Mouse (Mus musculus) layer of hippocampus, postnatal 14 days (tissue): ENCODE data around the gene Agbl2. TPM values are rescaled to one million over a fixed set of nuclear protein-coding genes. Genes with fewer than 3 reads are reported as not detected.
"Not testable (repeated sequence)": the region's sequence is repeated elsewhere in the genome, so short reads cannot be mapped to it uniquely, and the experiment has no call there.

ENCODE experiments used
- DNase-seq, 2 experiments: peaks; one replicate each; pipeline ENCODE4 v3.0.0; 2021 to 2022; ENCODE audit warnings: low spot score in 2 of 2, mixed read lengths in 1 of 2
- total RNA-seq, 2 experiments: library from RNA; stranded (reverse); gene quantifications; 2 replicates each; pipeline ENCODE4 v1.2.3; 2021

Gene Agbl2
- total RNA-seq, 2 experiments from 2014 or later: 0.31 to 0.88 TPM

DNA sequence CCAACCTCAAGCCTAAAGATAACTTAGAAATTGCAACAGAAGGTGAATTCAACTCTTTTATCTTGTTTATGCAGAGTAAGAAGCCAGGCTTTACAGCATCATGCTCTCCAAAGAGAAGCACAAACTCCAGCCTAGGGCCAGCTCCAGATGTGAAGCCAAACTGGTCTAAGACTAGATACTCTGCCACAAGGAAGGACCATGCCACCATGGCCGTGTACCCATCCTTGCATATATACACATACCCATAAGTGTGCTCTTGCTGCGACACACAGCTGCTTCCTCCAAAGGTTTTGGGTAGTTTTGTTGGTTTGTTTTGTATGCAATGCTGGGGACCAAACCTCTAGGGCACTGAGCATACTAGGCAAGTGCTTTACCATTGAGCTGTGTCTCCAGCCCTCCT, 32.7 kb downstream of the Agbl2 start:
- DNase-seq: no peak

DNA sequence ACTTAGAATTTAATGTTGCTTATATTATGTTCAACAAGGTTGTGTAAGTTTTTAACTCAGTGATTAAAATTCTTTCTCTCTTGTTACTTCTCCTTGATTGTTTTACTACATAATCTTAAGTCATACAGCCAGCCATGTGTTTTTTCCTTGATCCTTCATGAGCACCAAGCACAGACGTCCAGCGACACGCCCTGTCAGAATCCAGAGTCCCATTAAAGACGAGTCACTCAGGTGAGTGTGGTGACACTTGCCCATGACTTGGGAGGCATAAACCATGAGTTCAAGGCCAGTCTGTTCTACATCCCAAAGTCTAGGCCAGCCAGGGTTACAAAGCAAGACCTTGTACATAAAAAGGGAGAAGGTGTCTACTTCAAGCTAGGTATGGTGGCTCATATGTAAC, 33.6 kb downstream of the Agbl2 start:
- DNase-seq: no peak

DNA sequence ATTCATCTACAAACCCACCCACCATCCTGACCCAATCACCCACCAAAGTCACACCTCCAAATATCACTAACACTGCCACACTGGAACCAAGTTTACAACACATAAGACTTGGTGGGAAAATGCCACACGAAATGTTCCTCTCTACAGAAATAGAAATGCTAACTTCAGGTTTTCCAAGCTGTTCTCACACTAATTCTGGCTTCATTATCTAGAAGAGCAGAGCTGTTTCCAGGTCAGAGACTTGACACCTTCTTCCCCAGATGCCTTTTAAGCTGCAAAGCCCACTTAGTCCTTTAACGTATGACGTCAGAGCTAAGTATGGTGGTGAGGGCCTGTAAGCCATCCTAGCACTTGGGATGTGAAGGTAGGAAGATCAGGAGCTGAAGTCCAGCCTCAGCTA, 36.2 kb downstream of the Agbl2 start:
- DNase-seq: no peak

DNA sequence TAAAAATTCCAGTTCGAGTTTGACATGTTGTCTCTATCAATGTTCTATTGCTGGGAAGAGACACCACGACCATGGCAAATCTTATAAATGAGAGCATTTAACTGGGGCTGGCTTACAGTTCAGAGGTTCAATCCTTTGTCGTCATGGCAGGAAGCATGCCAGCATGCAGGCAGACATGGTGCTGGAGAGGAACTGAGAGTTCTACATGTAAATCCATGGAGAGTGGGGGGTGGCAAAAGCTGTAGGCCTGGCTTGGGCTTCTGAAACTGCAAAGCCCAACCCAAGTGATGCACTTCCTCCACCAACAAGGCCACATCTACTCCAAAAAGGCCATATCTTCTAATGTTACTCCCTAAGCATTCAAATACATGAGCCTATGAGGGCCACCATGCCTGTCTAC, 38.4 kb downstream of the Agbl2 start:
- DNase-seq: no peak

DNA sequence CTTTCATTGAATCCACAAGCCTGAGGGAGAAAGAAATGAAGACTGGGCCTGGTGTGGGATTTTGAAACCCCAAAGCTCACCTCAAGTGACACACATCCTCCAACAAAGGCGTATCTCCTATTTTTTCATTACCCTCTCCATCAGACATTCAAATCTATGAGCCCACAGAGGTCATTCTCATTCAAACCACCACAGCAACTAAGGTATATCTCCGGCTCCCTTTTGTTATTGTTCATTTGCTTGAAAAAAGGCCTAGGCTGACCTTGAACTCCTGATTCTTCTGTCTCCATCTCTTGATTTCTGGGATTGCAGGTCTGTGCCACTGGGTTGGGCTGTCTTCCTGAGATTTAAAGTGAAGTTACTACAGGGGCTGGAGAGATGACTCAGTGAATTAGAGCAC, 40.5 kb downstream of the Agbl2 start:
- DNase-seq: no peak

DNA sequence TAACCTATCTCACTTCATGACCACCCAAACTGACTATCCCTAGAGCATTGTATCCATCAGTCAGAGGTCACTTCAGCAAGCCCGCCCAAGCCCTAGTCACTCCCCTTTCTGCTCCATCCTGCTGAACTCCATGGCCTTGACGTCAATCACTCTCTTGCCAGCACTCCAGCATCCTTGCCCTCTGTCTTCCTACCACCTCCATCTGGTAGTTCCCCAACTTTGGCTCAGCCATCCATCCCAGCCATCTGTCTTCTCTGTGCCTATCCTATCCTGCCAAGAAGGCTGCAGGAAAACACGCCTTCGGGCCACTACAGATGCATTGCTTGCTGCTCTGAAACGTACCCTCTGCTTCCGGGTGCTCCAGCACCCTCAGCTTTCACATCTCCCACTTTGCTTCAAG, 41.3 kb downstream of the Agbl2 start:
- peak; percentile 10 to 66 for DNase-seq

DNA sequence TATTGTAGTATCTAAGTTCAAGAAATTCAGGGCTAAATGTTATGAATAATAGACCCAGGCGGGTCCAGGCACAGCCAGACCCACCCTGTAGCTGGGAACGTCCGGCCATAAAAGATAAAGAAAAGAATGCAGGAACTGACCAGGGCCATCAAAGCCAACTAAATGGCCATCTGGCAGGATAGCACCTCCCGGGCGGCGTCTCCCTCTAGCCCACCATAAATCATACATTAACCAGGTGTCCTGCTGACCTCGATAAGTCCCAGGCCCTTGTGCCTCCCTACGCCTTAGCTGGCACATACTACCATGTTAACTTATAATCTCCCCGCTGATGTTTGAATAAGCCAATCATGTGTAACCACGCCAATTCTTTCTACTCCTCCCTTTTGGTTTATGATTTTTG, 42.0 kb downstream of the Agbl2 start:
- DNase-seq: not testable (repeated sequence)

DNA sequence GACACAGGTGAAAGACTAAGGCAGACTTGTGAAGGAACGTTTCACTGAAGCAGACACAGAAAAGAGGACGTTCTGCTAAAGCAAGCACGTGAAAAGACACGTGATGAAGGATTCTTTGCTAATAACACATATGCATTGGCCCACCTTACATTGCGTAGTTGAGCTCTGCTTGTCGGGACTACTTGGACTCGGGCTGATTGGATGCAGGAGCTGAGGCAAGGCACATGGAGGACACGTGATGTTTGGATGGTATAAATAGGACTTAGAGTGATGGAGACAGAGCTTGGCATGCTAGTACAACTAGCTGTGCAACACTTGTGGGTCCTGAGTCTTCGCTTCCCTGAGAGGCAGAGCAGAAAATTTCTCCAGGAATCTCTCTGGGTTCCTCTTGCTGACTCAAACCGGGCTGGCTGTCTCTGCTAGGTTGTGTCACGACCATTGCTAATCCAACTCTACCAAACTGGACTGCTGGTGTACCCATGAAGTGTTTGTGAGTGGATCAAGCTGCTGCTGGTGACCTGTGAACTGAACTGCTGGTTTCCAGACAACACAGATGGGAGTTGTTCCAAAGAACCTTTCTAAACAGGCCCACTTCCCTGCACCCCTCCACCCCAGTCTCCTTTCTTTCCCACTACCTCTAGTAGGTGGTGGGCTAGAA, 43.1 kb downstream of the Agbl2 start:
- DNase-seq: no peak

DNA sequence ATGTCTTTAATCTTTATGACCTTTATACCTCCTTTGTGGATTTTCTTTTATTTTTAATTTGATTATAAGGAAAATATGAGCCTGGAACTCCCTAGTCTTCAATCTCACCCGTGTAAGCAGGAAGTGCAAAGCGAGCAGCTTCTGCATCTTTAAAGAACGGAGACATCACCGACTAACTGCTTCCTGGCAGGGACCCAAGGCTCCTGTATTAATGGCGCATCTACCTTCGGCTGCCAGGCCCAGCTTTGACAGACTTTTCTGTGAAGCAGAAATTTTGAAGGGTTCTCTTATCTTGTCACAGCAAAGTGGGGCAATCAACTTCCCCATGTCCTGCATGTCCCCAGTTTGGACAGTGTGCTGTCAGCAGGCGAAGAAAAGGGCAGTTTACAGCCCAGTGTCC, 46.2 kb downstream of the Agbl2 start:
- no peak for DNase-seq

DNA sequence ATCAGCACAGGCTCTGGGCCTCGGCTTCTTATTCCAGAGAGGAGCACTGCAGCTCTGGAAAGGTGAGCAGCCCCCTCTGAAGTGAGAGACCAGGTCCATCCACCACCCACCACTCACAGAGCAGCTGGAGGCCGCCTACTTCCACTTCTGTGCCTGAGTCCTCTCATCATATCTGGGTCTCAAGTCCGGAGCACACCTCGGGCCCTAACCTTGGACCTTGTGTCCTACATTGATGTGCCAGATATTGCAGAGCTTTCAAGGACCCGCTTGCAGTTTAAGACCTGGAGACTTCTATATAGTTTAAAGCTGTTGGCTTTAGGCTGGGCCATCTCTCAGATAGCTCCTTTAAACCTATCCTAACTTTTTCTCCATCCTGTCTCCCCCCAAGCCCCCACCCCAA, 51.0 kb downstream of the Agbl2 start:
- DNase-seq: no peak

DNA sequence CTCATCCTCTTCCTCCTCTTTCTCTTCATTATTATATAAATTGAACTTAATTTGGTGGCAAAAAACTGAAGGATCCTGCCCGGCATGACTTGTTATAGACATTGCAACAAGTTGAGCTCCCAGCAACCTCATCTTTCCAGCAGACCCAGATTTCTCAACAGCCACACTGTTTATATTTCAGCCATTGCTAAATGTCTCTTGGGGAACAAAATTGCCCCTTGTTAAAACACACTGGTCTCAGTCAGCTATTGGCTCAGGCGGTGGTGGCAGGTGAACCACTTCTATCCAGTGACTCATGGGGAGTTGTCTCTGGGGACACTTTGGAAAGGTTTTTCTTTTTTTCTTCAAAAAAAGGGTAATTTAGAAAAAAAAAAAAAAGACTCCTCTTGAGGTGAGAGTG, 56.1 kb downstream of the Agbl2 start:
- DNase-seq: no peak

DNA sequence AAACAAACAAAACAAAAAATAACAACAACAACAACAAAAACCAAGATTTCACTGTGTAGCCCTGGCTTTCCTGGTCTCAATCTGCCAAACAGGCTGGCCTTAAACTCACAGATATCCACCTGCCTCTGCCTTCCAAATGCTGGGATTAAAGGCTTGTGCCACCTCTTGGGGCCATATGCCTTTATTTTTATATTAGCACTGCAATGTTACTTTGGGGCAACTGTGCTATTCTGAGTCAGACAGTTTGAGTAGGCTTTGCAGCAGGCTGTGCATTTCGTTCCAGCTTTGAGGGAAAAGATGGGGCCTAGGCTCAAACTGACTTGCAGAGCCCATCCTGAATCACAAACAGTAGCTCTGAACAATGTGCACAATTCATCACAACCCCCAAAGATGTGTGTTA, 61.1 kb downstream of the Agbl2 start:
- DNase-seq: peak; percentile 21 to 45

DNA sequence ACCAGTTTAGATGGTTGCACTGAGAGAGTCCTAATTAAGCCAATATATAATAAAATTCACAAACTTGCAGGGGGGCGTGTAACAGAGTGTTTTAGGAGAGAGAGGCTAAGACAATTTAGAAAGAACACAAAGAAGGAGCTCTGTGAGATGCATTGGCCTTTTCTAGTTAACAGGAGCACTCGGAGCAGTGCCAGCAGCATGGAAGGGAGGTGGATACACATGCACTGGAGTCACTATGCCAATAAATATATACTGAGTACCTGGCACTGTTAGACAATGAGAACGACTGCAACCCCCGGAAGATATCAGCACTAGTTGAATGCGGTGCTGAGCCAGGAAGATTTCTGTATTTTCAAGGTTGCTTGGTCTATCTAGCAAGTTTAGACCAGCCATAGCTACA, 61.7 kb downstream of the Agbl2 start:
- no peak for DNase-seq

DNA sequence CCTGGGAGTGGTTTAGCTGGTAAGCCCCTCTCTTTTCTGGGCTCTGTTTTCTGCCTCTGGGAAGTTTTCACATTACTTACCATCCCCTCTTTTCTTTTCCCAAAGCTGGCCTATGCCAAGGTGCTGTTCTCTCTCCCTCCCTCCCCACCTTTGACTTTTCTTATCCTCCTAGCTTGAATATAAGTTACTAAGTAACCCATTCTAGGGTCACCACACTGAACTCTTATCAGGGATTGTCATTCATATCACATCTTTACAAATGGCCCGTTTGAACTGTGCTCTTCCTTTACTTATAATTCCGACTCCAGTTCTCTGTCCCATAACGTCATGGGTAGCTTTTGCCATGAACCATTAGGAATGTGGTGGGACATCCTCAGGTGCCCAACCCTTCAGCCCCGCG, 62.7 kb downstream of the Agbl2 start:
- DNase-seq: no peak

DNA sequence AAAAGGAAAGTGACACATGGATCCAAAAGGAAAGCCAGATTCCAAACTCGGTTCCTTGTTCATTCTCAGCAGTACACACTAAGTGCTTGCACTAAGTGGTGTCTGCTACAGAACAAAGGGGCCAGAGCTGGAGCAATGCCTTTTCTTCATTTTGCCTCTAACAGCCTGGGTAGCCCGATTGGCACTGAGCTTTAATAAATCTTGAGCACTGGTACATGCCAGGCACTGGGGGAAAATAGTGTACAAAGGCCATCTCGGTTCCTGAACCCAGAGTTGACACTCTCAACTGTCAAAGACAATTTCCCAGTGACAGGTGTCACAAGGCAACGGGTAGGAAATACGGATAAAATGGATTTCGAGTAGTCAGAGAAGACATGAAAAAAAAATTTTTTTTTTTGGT, 63.6 kb downstream of the Agbl2 start:
- peak in 1 of 2 experiments; percentile 48 for DNase-seq

DNA sequence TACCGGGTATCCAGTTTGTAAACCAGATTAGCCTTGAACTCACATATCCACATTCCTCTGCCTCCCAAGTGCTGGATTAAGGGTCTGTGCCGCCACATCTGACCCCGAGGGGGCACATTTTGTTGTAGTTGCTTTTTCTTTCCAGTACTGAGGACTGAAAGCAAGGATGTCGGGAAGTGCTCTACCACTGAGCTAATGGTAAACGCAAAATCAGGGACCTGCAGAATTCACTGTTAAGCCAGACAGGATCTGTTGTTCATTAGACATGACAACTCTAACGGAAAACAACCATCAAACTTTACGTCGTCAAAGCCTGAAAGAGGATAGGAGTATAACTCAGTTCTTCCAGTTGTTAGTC, 64.0 kb downstream of the Agbl2 start:
- DNase-seq: no peak

DNA sequence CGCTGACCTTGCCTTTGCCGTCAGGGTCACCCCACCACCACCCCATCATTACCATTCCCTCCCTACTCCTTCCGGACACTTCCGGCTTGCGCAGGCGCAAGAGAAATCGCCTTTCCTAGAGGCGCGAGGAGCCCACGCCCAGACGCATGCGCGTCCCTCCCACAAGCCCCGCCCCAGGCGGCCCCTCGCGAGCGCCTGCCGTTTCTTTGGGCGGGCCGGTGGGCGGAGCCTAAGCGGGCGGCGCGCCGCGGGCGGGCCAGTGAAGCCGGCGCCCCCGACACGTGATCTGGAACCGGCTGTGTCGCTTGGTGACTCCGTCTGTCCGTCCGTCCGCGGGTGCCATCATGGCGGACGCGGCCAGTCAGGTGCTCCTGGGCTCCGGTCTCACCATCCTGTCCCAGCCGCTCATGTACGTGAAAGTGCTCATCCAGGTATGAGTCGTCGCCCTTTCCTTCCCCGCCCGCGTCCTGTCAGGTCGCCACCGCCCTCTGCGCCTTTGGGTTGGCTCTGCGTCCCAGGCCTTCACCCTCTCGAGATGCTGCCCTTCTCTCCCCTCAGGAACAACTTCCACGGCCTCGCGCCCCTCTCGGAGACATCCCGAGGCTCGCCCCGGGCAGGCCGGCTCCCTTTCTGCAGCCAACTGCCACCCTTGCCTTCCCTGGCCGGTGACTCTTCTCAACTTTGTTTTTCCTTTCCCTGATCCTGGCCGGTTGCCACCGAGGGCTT, 64.6 kb downstream of the Agbl2 start, which contains the start of gene Mtch2:
Mtch2 (plus strand) TSS at position 201 of the 726 bp plus-strand sequence.
- peak; percentile 98 for DNase-seq

DNA sequence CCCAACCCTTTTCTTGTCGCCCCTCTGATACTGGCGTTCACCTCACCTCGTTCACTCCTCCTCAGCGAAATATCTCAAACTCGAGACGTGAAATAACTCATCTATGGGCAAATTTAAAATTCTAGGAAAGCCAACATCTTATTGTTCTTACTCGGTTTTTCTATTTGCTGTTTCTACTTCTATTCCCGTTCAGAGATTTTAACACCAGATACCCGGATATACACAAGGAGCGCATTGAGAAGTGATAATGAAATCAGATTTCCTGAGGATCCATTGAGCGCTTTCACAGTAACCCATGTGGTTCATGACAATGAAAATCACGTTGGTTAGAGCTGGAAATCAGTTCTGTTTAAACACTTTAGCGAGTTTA, 65.1 kb downstream of the Agbl2 start:
- DNase-seq: no peak

DNA sequence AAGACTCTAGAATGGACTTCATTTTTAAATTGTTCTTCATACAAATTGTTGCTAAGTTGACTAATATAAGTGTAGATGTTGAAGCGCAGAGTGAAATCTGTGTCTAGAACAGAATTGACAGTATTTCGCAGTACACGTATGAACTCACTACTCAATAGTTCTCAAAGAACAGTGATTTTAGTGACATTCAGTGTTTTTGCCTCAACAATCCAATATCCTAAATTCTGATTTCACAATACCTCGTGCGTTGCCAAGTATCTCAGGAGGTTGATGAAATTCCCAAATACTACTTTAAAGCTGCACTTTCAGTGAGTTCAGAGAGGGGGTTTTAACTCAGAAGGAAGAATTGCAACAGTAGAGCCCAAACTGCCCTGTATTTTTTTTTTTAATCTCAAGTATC, 65.8 kb downstream of the Agbl2 start:
- DNase-seq: no peak

DNA sequence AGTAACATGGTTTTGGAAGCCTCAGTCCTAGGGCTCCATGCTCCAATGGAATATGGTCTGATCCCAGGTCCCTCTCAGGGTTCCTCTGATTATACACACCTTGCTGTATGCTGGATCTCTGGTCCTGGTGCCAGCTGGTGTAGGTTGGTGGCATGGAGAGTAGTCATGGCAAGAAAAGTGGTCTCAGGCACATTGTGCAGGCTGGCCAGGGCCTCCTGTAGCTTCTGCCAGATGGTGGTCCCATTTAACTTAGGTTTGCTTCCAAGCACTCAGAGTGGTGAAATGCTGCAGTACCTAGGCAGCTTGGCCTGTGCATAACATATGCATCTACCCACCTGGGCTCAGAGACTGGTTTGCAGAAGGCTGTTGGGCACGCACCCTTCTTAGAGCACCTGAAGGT, 67.9 kb downstream of the Agbl2 start:
- no peak for DNase-seq

DNA sequence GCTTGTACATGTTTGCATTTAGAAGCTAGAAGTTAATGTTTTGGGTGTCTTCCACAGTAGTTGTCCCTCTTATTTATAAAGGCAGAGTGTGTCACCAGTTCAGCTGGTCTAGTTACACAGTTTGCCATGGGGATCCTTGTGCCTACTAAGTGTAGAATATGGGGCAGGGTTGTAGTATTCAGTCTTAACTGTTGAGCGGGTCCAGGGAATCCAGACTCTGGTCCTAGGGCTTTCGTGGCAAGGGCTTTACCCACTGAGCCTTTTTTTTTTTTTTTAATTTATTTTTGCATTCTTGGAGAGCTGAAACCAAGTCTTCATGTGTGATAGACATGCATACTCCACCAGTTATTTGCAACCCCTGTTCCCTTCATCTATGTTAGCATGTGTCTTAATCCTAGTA, 79.0 kb downstream of the Agbl2 start:
- DNase-seq: no peak

DNA sequence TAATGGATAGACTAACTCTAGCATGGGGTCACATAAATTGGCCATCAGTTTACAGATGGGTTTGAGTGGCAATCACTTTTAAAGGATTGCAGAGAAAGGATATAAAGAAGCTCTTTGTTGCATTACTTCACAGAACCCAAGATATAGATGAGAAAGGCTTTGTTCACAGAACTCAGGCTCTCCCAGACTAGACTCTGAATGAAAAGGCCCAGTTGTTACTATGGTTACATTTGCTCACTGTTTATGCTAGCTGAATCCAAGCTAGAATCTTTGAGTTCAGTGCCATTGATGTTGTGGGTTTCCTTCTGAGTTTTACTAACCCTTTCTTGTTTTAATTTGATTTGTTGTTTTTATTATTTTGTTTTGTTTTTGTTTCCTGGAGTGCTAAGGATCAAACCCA, 81.7 kb downstream of the Agbl2 start:
- DNase-seq: no peak

DNA sequence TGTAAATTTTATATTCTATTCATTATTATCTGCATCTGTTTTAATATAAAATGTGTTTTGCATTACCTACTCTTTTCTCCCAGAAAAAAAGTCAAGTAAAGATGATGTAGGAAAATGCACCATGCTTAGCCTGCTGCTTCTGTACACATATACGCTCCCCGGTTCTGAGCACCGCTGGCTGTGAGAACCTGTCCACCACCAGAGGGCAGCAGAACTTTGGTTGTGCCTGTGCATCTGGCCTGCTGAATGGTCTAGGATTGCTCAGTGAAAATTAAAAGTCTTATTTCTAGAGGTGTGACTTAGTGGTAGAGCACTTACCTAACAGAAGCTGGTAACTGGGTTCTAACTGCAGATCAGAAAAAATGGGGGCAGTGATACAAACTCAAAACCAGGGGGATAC, 84.0 kb downstream of the Agbl2 start:
- peak; percentile 83 to 91 for DNase-seq
